Mouse (Mus musculus) E14TG2a.4 (cell line): ENCODE measurements around the gene Tmem98.

ENCODE experiments used
- H3K27me3 ChIP-seq: 2 replicates; pipeline ENCODE4 v1.6.1; 2014; ENCODE audit warnings: low read length, control low read depth; ENCODE audit not compliant: insufficient read depth
- H3K36me3 ChIP-seq: 2 replicates; pipeline ENCODE4 v1.6.1; 2014; ENCODE audit warnings: low read length, control low read depth; ENCODE audit not compliant: insufficient read depth
- H3K4me1 ChIP-seq: replicated peaks from 2 replicates; pipeline ENCODE4 v1.6.1; 2014; ENCODE audit warnings: low read depth, low read length, control low read depth
- H3K4me3 ChIP-seq: replicated peaks from 2 replicates; pipeline ENCODE4 v1.5.1; 2014; ENCODE audit warnings: mild to moderate bottlenecking, low read length
- H3K9me3 ChIP-seq: 2 replicates; pipeline ENCODE4 v1.6.1; 2014; ENCODE audit warnings: low read length, control low read depth
- CTCF ChIP-seq: conservative IDR thresholded peaks from 2 replicates; pipeline ENCODE4 v1.5.1; 2014; ENCODE audit warnings: low read length
- NANOG ChIP-seq: IDR thresholded peaks from 2 replicates; pipeline ENCODE4 v1.6.1; 2014; ENCODE audit warnings: borderline replicate concordance, low read length, mixed read lengths
- POU5F1 ChIP-seq: IDR thresholded peaks from 2 replicates; pipeline ENCODE4 v1.6.1; 2014; ENCODE audit warnings: low read length, borderline replicate concordance

The Tmem98 gene

GRCm38 (mm10) chr11:80821794-80822193 lies 11.8 kb downstream of the Tmem98 start:
- no peaks in the 10 kb centered on the region for H3K9me3 ChIP-seq
- H3K4me1 ChIP-seq = peaks cover 50% of the 10 kb centered on the region
- H3K4me3 ChIP-seq = peak overlapping the region; percentile 58
- H3K36me3 ChIP-seq = no peaks in the 10 kb centered on the region
- H3K27me3 ChIP-seq = no peaks in the 10 kb centered on the region; the same call in 1 of the 2 replicates
- TF ChIP-seq POU5F1 = no peak
- no peak for TF ChIP-seq NANOG
- TF ChIP-seq CTCF = peak; percentile 53

DNA sequence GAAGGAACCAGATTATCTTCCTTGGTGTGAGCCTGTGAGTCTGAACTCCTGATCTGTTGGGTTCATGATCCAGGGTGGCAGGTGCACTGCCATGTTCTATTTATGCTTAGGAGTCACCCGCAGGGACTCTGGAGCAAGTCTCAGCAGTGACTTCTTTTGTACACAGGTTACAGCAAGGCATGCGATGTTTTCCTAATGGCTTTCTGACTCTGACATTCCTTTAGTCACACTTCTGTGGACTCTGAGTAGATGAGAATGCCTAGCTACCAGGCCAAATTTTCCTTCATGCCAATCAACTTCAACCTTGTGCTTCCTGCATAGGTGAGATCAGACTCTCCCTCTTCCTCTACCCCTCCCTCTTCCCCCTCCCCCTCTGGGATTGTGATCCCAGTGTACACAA lies 25.4 kb downstream of the Tmem98 start:
- Histone ChIP-seq H3K36me3 (no peaks in the 10 kb centered on the region), H3K4me1 (peaks cover 10% of the 10 kb centered on the region; the same call in 1 of the 2 replicates), H3K27me3 (0 out of 2 replicates have a peak, but pooled peaks cover 5% of the 10 kb centered on the region), H3K9me3 (peaks cover 4% of the 10 kb centered on the region; the same call in 1 of the 2 replicates), H3K4me3 (no peak overlapping the region)
- TF ChIP-seq CTCF = no peak

- 0 out of 2 replicates have a peak, but pooled peaks cover 5% of the 10 kb centered on the region for H3K27me3 ChIP-seq
- H3K36me3 ChIP-seq = no peaks in the 10 kb centered on the region
- H3K4me3 ChIP-seq = no peak overlapping the region
- TF ChIP-seq CTCF = no peak
- TF ChIP-seq NANOG = no peak
- no peak for TF ChIP-seq POU5F1
- peaks cover 4% of the 10 kb centered on the region; the same call in 1 of the 2 replicates for H3K9me3 ChIP-seq
- H3K4me1 ChIP-seq = peaks cover 10% of the 10 kb centered on the region; the same call in 1 of the 2 replicates
These were observed 25.9 kb downstream of the Tmem98 start for GRCm38 (mm10) chr11:80835841-80836240.

GRCm38 (mm10) chr11:80838724-80839123 lies 28.7 kb downstream of the Tmem98 start:
- no peak overlapping the region for H3K4me3 ChIP-seq
- 0 out of 2 replicates have a peak, but pooled peaks cover under 1% of the 10 kb centered on the region for H3K9me3 ChIP-seq
- no peaks in the 10 kb centered on the region for H3K36me3 ChIP-seq
- 0 out of 2 replicates have a peak, but pooled peaks cover 8% of the 10 kb centered on the region for H3K27me3 ChIP-seq
- TF ChIP-seq NANOG = no peak
- no peak for TF ChIP-seq POU5F1
- TF ChIP-seq CTCF = no peak
- no peaks in the 10 kb centered on the region for H3K4me1 ChIP-seq

DNA sequence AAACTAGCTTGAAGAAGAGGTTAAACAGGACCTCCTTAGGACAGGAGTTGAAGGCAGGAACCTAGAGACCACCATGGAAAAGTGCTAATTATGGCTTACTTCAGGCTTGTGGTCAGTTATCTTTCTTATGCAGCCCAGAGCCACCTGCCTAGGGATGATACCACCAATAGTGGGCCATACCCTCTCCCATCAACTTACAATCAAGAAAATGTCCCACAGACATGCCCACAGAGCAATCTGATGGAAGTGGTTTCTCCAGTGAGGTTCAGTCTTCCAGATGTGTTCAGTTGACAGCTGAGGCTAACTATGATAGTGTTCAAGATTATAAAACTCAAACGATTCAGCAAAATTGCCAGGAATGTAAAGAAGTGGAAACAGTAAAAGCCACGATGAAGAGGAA lies 33.5 kb downstream of the Tmem98 start:
- H3K4me3 ChIP-seq = no peak overlapping the region
- H3K9me3 ChIP-seq = no peaks in the 10 kb centered on the region
- H3K36me3 ChIP-seq = no peaks in the 10 kb centered on the region
- TF ChIP-seq NANOG (no peak), POU5F1 (no peak), CTCF (no peak)
- peaks cover 15% of the 10 kb centered on the region; the same call in 1 of the 2 replicates for H3K27me3 ChIP-seq
- 0 out of 2 replicates have a peak, but pooled peaks cover 3% of the 10 kb centered on the region for H3K4me1 ChIP-seq

- Histone ChIP-seq H3K36me3 (no peaks in the 10 kb centered on the region), H3K27me3 (peaks cover 17% of the 10 kb centered on the region; the same call in 1 of the 2 replicates), H3K4me1 (0 out of 2 replicates have a peak, but pooled peaks cover 3% of the 10 kb centered on the region), H3K4me3 (no peak overlapping the region), H3K9me3 (no peaks in the 10 kb centered on the region)
- TF ChIP-seq NANOG (no peak), CTCF (no peak), POU5F1 (no peak)
These were observed 35.5 kb downstream of the Tmem98 start for GRCm38 (mm10) chr11:80845486-80845885.

DNA sequence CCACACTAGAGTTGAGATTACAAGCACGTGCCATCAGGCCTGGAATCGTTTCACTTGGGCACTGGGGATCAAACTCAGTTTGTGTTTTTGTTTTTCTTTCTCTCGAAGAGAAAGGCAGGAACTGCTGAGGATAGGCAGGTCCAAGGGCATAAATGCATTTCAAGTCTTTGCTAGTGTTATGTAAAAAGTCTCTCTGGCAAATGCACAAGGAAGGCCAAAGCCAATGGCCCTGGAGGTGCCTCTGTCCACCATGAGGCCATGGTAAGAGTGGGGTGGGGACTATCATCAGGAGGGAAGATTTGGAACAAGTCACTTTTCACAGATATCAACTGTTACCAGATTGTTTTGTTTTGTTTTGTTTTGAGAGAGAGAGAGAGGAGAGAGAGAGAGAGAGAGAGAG lies 36.1 kb downstream of the Tmem98 start:
- TF ChIP-seq NANOG = no peak
- no peak for TF ChIP-seq POU5F1
- no peak for TF ChIP-seq CTCF

GRCm38 (mm10) chr11:80848131-80848530 lies 38.2 kb downstream of the Tmem98 start:
- TF ChIP-seq POU5F1 = no peak
- no peak for TF ChIP-seq NANOG
- no peak for TF ChIP-seq CTCF
- Histone ChIP-seq H3K4me1 (0 out of 2 replicates have a peak, but pooled peaks cover 8% of the 10 kb centered on the region), H3K27me3 (peaks cover 17% of the 10 kb centered on the region; the same call in 1 of the 2 replicates), H3K36me3 (no peaks in the 10 kb centered on the region), H3K9me3 (no peaks in the 10 kb centered on the region), H3K4me3 (no peak overlapping the region)

More for the DNA sequence above, 36.1 kb downstream of the Tmem98 start:
- 0 out of 2 replicates have a peak, but pooled peaks cover 3% of the 10 kb centered on the region for H3K4me1 ChIP-seq
- H3K27me3 ChIP-seq = peaks cover 17% of the 10 kb centered on the region; the same call in 1 of the 2 replicates
- H3K4me3 ChIP-seq = no peak overlapping the region
- no peaks in the 10 kb centered on the region for H3K9me3 ChIP-seq
- no peaks in the 10 kb centered on the region for H3K36me3 ChIP-seq

DNA sequence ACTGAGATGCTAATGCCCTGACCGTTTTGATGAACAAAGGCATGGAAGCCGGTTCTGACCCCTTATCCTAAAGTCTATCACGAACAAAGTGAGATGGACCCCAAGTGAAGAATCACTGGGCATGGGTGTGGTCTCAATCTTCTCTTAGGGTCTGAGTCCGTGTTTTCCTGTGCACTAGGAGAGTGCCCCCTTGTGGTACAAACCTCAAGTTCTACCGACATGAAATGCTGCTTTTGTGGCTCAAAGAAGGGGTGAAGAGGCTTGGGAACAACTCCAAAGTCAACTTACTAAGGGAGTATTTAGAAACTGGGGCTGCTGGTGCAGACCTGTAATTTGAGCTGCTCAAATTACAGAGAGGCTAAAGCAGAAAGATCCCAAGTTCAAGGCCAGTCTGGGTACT lies 41.9 kb downstream of the Tmem98 start:
- no peak overlapping the region for H3K4me3 ChIP-seq
- peak; percentile 62 for TF ChIP-seq CTCF
- TF ChIP-seq NANOG = no peak
- 0 out of 2 replicates have a peak, but pooled peaks cover 11% of the 10 kb centered on the region for H3K4me1 ChIP-seq
- no peaks in the 10 kb centered on the region for H3K9me3 ChIP-seq
- H3K27me3 ChIP-seq = peaks cover 15% of the 10 kb centered on the region
- H3K36me3 ChIP-seq = no peaks in the 10 kb centered on the region
